Mouse (Mus musculus): ENCODE results near the gene Psme1.
A peak's percentile ranks its signal among the peaks of the same experiment; 100 is the strongest.

Psme1 gene

GRCm38 (mm10) chr14:55571760-55572159, 6.2 kb upstream of the Psme1 start:
- no peak for DNase-seq (ENCODE audit: low spot score)

- DNase-seq (ENCODE audit: low spot score): no peak
Observed at GRCm38 (mm10) chr14:55575302-55575701, 2.6 kb upstream of the Psme1 start, which contains the start of gene Fitm1. Gene Fitm1, plus strand, starts transcription at chr14:55575617.

- DNase-seq (ENCODE audit: low spot score): no peak
Observed at GRCm38 (mm10) chr14:55575711-55576110, 2.2 kb upstream of the Psme1 start.

GRCm38 (mm10) chr14:55576376-55576775, 1.5 kb upstream of the Psme1 start:
- no peak for DNase-seq (ENCODE audit: low spot score)

- no peak for DNase-seq (ENCODE audit: low spot score)
Observed at GRCm38 (mm10) chr14:55578668-55579269, 846 bp downstream of the Psme1 start.

- no peak for DNase-seq (ENCODE audit: low spot score)
Observed at GRCm38 (mm10) chr14:55579511-55580496, 1.9 kb downstream of the Psme1 start.

- DNase-seq (ENCODE audit: low spot score): no peak
Observed at GRCm38 (mm10) chr14:55580731-55581130, 2.8 kb downstream of the Psme1 start.

GRCm38 (mm10) chr14:55581981-55582681, 4.2 kb downstream of the Psme1 start:
- no peak for DNase-seq (ENCODE audit: low spot score)

- no peak for DNase-seq (ENCODE audit: low spot score)
Observed at GRCm38 (mm10) chr14:55584303-55584701, 6.4 kb downstream of the Psme1 start.

GRCm38 (mm10) chr14:55584702-55585565, 7.0 kb downstream of the Psme1 start, which contains the start of gene Emc9:
Gene Emc9, minus strand, starts transcription at chr14:55585302.
- no peak for DNase-seq (ENCODE audit: low spot score)

GRCm38 (mm10) chr14:55585566-55585960, 7.6 kb downstream of the Psme1 start:
- DNase-seq (ENCODE audit: low spot score): no peak

- no peak for DNase-seq (ENCODE audit: low spot score)
Observed at GRCm38 (mm10) chr14:55586149-55586548, 8.2 kb downstream of the Psme1 start.

- no peak for DNase-seq (ENCODE audit: low spot score)
Observed at GRCm38 (mm10) chr14:55589271-55589670, 11.3 kb downstream of the Psme1 start.

- DNase-seq (ENCODE audit: low spot score): no peak
Observed at GRCm38 (mm10) chr14:55589771-55590448, 12.0 kb downstream of the Psme1 start.

- DNase-seq (ENCODE audit: low spot score): peak; percentile 88
Observed at GRCm38 (mm10) chr14:55590748-55591330, 12.9 kb downstream of the Psme1 start, which contains the start of gene Psme2. Gene Psme2, minus strand, starts transcription at chr14:55591113.

- DNase-seq (ENCODE audit: low spot score): peak; percentile 86
Observed at GRCm38 (mm10) chr14:55591331-55591891, 13.5 kb downstream of the Psme1 start, which contains the start of gene Rnf31. Gene Rnf31, plus strand, starts transcription at chr14:55591708.

- no peak for DNase-seq (ENCODE audit: low spot score)
Observed at GRCm38 (mm10) chr14:55592226-55592625, 14.3 kb downstream of the Psme1 start.

- no peak for DNase-seq (ENCODE audit: low spot score)
Observed at GRCm38 (mm10) chr14:55596036-55596690, 18.2 kb downstream of the Psme1 start.
